8 mouse cellular contexts compared by ENCODE assay signal in the genomic region with DNA sequence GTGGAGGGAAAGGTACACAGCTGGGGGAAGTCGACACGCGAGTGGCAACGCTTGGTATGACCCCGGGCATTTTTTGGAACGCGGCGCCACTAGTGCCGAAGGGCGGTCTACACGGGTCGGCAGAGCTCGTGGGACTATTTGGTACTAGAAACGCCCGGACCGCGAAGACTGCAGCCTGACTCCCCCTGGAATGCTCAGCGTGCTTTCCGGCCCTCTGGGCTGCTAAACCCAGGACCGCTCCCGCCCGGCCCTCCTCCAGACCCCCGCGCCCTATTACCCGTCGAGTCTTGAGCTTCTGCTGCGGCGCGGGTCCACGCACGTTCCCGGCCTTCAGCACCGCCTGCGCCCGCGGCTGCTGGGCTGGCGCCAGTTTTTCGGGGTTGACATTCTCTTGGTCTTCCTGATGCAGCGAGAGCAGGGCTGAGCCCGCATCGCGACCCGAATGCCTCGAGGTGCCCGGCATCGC. TPM values are rescaled to one million over a fixed set of nuclear protein-coding genes. Genes with fewer than 3 reads are reported as not detected.
DNase-seq lines count a peak whose midpoint lies in the region; ATAC-seq and TF ChIP-seq lines count a peak whose summit lies in the region.

No protein-coding gene starts in this region.

- no peak for TF ChIP-seq POLR2A in cerebellum, adult 2 months (IDR thresholded peaks at IDR 0.05; ENCODE audit: borderline replicate concordance, insufficient read depth, low read length)

- WGBS in cerebellum, adult 2 months, result under 1% methylated on average over 46 of the region's 46 CpGs
- WGBS in liver, embryonic 13.5 days (ENCODE audit: insufficient replicate concordance), result under 1% methylated on average over 46 of the region's 46 CpGs
- WGBS in stomach, embryonic 16.5 days, result under 1% methylated on average over 46 of the region's 46 CpGs

- no peaks in the 10 kb centered on the region for H3K9me3 ChIP-seq in liver, embryonic 13.5 days (replicated peaks)
- H3K9me3 ChIP-seq in stomach, embryonic 16.5 days (replicated peaks; ENCODE audit: control insufficient read depth, low read length), result no peaks in the 10 kb centered on the region

- no peak overlapping the region for H3K27ac ChIP-seq in cerebellum, adult 2 months (ENCODE audit: insufficient read depth, low read length)
- peak overlapping the region; percentile 93 for H3K27ac ChIP-seq in liver, embryonic 13.5 days
- peak overlapping the region; percentile 71 for H3K27ac ChIP-seq in stomach, embryonic 16.5 days (ENCODE audit: low read length)

- H3K4me1 ChIP-seq in cerebellum, adult 2 months (ENCODE audit: control insufficient read depth, insufficient read depth, low read length), result no peaks in the 10 kb centered on the region
- H3K4me1 ChIP-seq in liver, embryonic 13.5 days (replicated peaks), result peaks cover 45% of the 10 kb centered on the region
- H3K4me1 ChIP-seq in stomach, embryonic 16.5 days (ENCODE audit: control insufficient read depth, insufficient read depth, low read length), result peaks cover 16% of the 10 kb centered on the region

- DNase-seq in cerebellum, adult 2 months, result no peak
- no peak for DNase-seq in cerebellum, postnatal 36 days
- peak; percentile 37 for DNase-seq in retina, embryonic 14.5 days (ENCODE audit: low spot score)
- DNase-seq in retina, postnatal 1 day, result no peak
- peak; percentile 26 for DNase-seq in forelimb bud, embryonic 11.5 days (ENCODE audit: low read depth, low spot score)
- no peak for DNase-seq in liver, embryonic 13.5 days
- no peak for DNase-seq in thymus, adult 18-20 months

- H3K4me3 ChIP-seq in cerebellum, adult 2 months (replicated peaks; ENCODE audit: insufficient read depth, low read depth, low read length), result peak overlapping the region; percentile 26
- peak overlapping the region; percentile 97 for H3K4me3 ChIP-seq in liver, embryonic 13.5 days (replicated peaks)
- H3K4me3 ChIP-seq in stomach, embryonic 16.5 days (replicated peaks; ENCODE audit: low read length), result peak overlapping the region; percentile 87

- 0 out of 2 replicates have a peak, but pooled peaks have one; percentile 1 for ATAC-seq in liver, embryonic 13.5 days (ENCODE audit: low read depth)
- peak; percentile 8; the same call in 1 of the 2 replicates for ATAC-seq in stomach, embryonic 16.5 days (ENCODE audit: insufficient read depth, low FRiP score)

- TF ChIP-seq CTCF in cerebellum, adult 2 months (IDR thresholded peaks at IDR 0.05; ENCODE audit: borderline replicate concordance, insufficient read depth, low read depth, low read length), result no peak

- H3K27me3 ChIP-seq in cerebellum, adult 2 months (ENCODE audit: control insufficient read depth, insufficient read depth, low read length), result no peaks in the 10 kb centered on the region
- H3K27me3 ChIP-seq in liver, embryonic 13.5 days, result no peaks in the 10 kb centered on the region
- H3K27me3 ChIP-seq in stomach, embryonic 16.5 days (ENCODE audit: control insufficient read depth, insufficient read depth, low read length), result no peaks in the 10 kb centered on the region

- H3K4me2 ChIP-seq in liver, embryonic 13.5 days, result peak overlapping the region; percentile 83
- peak overlapping the region; percentile 82 for H3K4me2 ChIP-seq in stomach, embryonic 16.5 days (ENCODE audit: low read depth, low read length)

- peaks cover 43% of the 10 kb centered on the region for H3K36me3 ChIP-seq in liver, embryonic 13.5 days
- peaks cover 19% of the 10 kb centered on the region; the same call in 1 of the 2 replicates for H3K36me3 ChIP-seq in stomach, embryonic 16.5 days (ENCODE audit: control insufficient read depth, insufficient read depth, low read length)

- peak overlapping the region; percentile 98 for H3K9ac ChIP-seq in liver, embryonic 13.5 days
- peak overlapping the region; percentile 89 for H3K9ac ChIP-seq in stomach, embryonic 16.5 days (ENCODE audit: low read length)

RNA-seq across cellular contexts. Expression of a gene that starts 0.6 kb away (rescaled TPM):
- polyA plus RNA-seq in cerebellum, adult 2 months (2012; rRNA removed), result 1.9 and 2.0 TPM in 2 replicates
- 240 and 308 TPM in 2 replicates for polyA plus RNA-seq in liver, embryonic 13.5 days (2015; fragmentation: Nextera tagmentation; extraction: Ambion mirVana)
- 146 and 152 TPM in 2 replicates for polyA plus RNA-seq in stomach, embryonic 16.5 days (2015; fragmentation: Nextera tagmentation; extraction: Ambion mirVana)

RNA-seq across cellular contexts. Expression of a gene that starts 19.0 kb away (rescaled TPM):
- 30.7 and 30.8 TPM in 2 replicates for polyA plus RNA-seq in cerebellum, adult 2 months (2012; rRNA removed)
- 56.8 and 57.3 TPM in 2 replicates for polyA plus RNA-seq in liver, embryonic 13.5 days (2015; fragmentation: Nextera tagmentation; extraction: Ambion mirVana)
- 49.9 and 50.4 TPM in 2 replicates for polyA plus RNA-seq in stomach, embryonic 16.5 days (2015; fragmentation: Nextera tagmentation; extraction: Ambion mirVana)

RNA-seq across cellular contexts. Expression of a gene that starts 41.9 kb away (rescaled TPM):
- 18.6 and 19.0 TPM in 2 replicates for polyA plus RNA-seq in cerebellum, adult 2 months (2012; rRNA removed)
- 9.0 and 9.7 TPM in 2 replicates for polyA plus RNA-seq in liver, embryonic 13.5 days (2015; fragmentation: Nextera tagmentation; extraction: Ambion mirVana)
- polyA plus RNA-seq in stomach, embryonic 16.5 days (2015; fragmentation: Nextera tagmentation; extraction: Ambion mirVana), result 11.3 and 14.3 TPM in 2 replicates

RNA-seq across cellular contexts. Expression of a gene that starts 49.8 kb away (rescaled TPM):
- 0.10 TPM in 2 replicates for polyA plus RNA-seq in cerebellum, adult 2 months (2012; rRNA removed)
- not detected in 2 replicates for polyA plus RNA-seq in liver, embryonic 13.5 days (2015; fragmentation: Nextera tagmentation; extraction: Ambion mirVana)
- 0.13 and 0.30 TPM in 2 replicates for polyA plus RNA-seq in stomach, embryonic 16.5 days (2015; fragmentation: Nextera tagmentation; extraction: Ambion mirVana)

Comparison
In these comparisons a context has a peak if more than half of its experiments do, and no peak if none do; other contexts are left out.
1. DNase-seq: peak in retina, embryonic 14.5 days (single experiment) and forelimb bud, embryonic 11.5 days (single experiment); none in cerebellum, adult 2 months (0 of 2), cerebellum, postnatal 36 days (0 of 2), retina, postnatal 1 day (single experiment), liver, embryonic 13.5 days (single experiment) and thymus, adult 18-20 months (0 of 2).
2. H3K4me3 ChIP-seq: peak in every context shown above with its lines; median percentile 97 in liver, embryonic 13.5 days; 87 in stomach, embryonic 16.5 days; 26 in cerebellum, adult 2 months.
3. RNA of a gene that starts 0.6 kb away (polyA plus RNA-seq): 240 to 308 TPM in liver, embryonic 13.5 days and 146 to 152 TPM in stomach, embryonic 16.5 days; 1.9 to 2.0 TPM in cerebellum, adult 2 months; every median in the first group is over 10 times any median in the second.